Mouse (Mus musculus) kidney, embryonic 16.5 days (tissue): ENCODE data around the gene Gzme. TPM values are rescaled to one million over a fixed set of nuclear protein-coding genes. Genes with fewer than 3 reads are reported as not detected.

Experiments used
- ATAC-seq: fragments of 200-750 bp; cut with Nextera tagmentation; 2 replicates; pipeline ENCODE4 v1.8.0; 2017; ENCODE audit warnings: moderate TSS enrichment; ENCODE audit not compliant: low FRiP score, low TSS enrichment
- H3K27ac ChIP-seq: fragments of 300-500 bp; sonication (generic); 2 replicates; pipeline ENCODE4 v1.5.1; 2014; ENCODE audit warnings: low read length
- H3K27me3 ChIP-seq: fragments of 300-500 bp; sonication (generic); 2 replicates; pipeline ENCODE4 v1.6.1; 2014; ENCODE audit warnings: low read length, control low read depth, mixed read lengths; ENCODE audit not compliant: insufficient read depth
- H3K36me3 ChIP-seq: fragments of 300-500 bp; sonication (generic); 2 replicates; pipeline ENCODE4 v1.6.1; 2014; ENCODE audit warnings: low read length, control low read depth, mixed read lengths; ENCODE audit not compliant: insufficient read depth
- H3K4me1 ChIP-seq: fragments of 300-500 bp; sonication (generic); 2 replicates; pipeline ENCODE4 v1.6.1; 2014; ENCODE audit warnings: low read length, control low read depth, mixed read lengths; ENCODE audit not compliant: insufficient read depth
- H3K4me2 ChIP-seq: fragments of 300-500 bp; sonication (generic); replicated peaks from 2 replicates; pipeline ENCODE4 v1.6.1; 2014; ENCODE audit warnings: low read depth, low read length
- H3K4me3 ChIP-seq: fragments of 300-500 bp; sonication (generic); 2 replicates; pipeline ENCODE4 v1.5.1; 2014; ENCODE audit warnings: mild to moderate bottlenecking, low read length
- H3K9ac ChIP-seq: fragments of 300-500 bp; sonication (generic); replicated peaks from 2 replicates; pipeline ENCODE4 v1.6.1; 2014; ENCODE audit warnings: low read length
- H3K9me3 ChIP-seq: fragments of 300-500 bp; sonication (generic); 2 replicates; pipeline ENCODE4 v1.6.1; 2016; ENCODE audit warnings: low read length, control low read depth
- WGBS: fragments of 180-500 bp; shearing (Covaris S2); extraction: QIAGEN DNeasy Blood & Tissue Kit; methylation state at CpG from one replicate; pipeline ENCODE4 v1.1.7; 2014; 5-methylcytosine and 5-hydroxymethylcytosine counted together
- polyA plus RNA-seq: library from polyadenylated mRNA; unstranded; fragments of >200 nt; fragmentation: Nextera tagmentation; extraction: Ambion mirVana; gene quantifications from 2 replicates; pipeline ENCODE4 v1.2.1, GENCODE M21; 2015

Gene Gzme
- polyA plus RNA-seq, 1 experiment from 2014 or later: not detected

DNA sequence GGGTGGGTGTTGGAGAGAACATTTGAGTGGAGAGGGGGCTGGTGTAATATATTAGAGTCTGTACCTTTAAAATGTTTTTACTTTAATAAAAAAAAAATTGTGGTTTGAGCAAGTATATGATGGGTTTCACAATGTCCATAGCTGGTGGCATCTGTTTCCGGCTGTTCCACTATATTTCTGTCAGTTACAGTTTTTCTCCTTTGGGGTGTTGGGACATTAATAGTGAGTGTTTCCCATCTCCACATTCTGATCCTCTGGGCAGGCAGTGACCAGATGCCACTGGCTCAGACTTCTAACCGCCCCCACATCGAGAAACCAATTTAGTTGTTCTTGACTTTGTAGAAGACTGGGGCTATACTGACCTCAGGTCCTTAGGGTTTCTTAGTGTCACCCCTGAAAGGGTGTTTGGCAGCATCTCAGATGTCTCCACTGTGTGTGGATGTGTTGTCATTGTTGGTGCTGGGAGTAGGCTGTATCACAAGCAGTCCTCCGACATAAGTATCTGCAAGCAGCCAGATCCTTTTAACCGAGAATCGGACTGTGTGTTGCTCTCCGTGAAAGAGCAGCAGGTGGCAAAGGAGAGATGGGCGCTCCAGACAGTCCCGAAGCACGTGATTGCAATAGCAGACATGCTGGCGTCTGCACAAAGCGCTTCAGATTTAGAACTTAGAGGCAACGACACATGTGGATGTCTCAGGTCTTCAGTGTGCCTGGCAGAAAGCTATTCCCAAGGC is 14.8 kb downstream of the Gzme start:
- no peak overlapping the region for H3K9ac ChIP-seq
- 81% methylated on average over 13 of the region's 13 CpGs for WGBS
- H3K36me3 ChIP-seq: no peaks in the 10 kb centered on the region
- H3K4me2 ChIP-seq: no peak overlapping the region
- H3K9me3 ChIP-seq: no peaks in the 10 kb centered on the region
- H3K27ac ChIP-seq: no peak overlapping the region
- no peaks in the 10 kb centered on the region for H3K27me3 ChIP-seq
- ATAC-seq: no peak
- H3K4me3 ChIP-seq: no peak overlapping the region
- no peaks in the 10 kb centered on the region for H3K4me1 ChIP-seq

DNA sequence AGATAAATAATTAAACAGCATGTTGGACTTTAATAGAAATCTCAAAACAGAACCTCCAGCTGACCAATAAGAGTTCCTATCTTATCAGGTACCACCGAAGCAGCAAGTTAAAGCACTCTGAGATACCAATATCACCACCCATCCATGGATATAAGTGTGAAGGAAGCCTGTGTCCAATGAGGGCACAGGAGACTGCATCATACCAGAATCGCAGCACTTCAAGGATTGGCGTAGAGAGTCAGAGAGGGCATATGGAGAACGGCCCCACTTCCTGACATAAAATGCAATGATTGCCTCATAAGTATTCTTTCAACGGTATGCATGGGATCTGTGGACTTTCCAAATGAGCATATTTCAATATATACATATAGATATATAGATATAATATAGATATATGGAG is 15.4 kb downstream of the Gzme start:
- no peak for ATAC-seq
- Histone ChIP-seq H3K27ac (no peak overlapping the region), H3K4me3 (no peak overlapping the region), H3K4me2 (no peak overlapping the region), H3K4me1 (no peaks in the 10 kb centered on the region), H3K27me3 (no peaks in the 10 kb centered on the region), H3K9ac (no peak overlapping the region), H3K36me3 (no peaks in the 10 kb centered on the region), H3K9me3 (no peaks in the 10 kb centered on the region)
- 84% methylated on average over 5 of the region's 5 CpGs for WGBS

DNA sequence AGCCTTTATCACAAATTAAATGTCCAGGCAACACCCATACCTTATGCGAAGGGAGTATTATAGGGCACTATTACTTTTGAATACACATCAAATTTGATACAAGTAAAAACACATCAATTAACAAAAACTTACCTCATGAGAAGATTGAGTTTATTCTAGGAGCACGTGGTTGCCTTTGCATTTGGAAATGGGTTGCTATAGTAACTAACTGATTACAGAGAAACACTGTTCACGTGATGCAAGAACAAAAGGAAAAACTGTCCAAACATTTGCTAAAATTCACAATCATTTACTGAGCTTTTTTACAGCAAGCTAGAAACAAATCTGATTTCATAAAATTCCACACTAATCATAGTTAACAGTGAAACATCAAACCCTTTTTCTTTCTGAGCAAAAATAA is 17.0 kb downstream of the Gzme start:
- Histone ChIP-seq H3K9ac (no peak overlapping the region), H3K4me1 (no peaks in the 10 kb centered on the region), H3K9me3 (no peaks in the 10 kb centered on the region), H3K4me2 (no peak overlapping the region), H3K27me3 (no peaks in the 10 kb centered on the region), H3K4me3 (no peak overlapping the region), H3K36me3 (no peaks in the 10 kb centered on the region), H3K27ac (no peak overlapping the region)
- 86% methylated on average over 3 of the region's 3 CpGs for WGBS
- no peak for ATAC-seq

DNA sequence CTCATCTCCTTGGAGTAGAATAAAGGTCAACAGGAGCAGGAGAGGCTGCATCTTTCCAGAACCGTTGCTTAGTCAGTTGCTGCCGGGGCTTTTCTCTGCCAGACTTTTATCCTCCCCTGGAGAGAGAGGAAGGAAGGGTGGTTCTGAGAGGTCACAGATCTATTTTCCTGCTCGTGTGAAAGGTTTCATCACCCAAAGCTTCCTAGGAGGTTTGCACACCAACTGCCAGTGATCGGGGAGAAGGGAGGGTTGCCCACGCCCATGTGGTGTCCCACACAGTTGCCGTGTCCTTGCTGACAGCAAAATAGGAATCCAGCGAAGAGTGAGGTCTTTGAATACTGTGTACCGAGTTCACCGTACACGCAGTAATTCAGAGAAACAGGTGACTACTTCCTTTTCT is 18.0 kb downstream of the Gzme start, which contains the start of gene Ctsg:
Gene Ctsg (minus strand): TSS at position 189 of the 400 bp plus-strand sequence.
- Histone ChIP-seq H3K4me1 (no peaks in the 10 kb centered on the region), H3K9ac (no peak within 1 kb of the TSS), H3K36me3 (no peaks in the 10 kb centered on the region), H3K27me3 (no peaks in the 10 kb centered on the region), H3K4me2 (no peak within 1 kb of the TSS), H3K27ac (no peak within 1 kb of the TSS), H3K9me3 (no peaks in the 10 kb centered on the region), H3K4me3 (no peak within 1 kb of the TSS)
- WGBS: 69% methylated on average over 10 of the region's 10 CpGs
- ATAC-seq: no peak

DNA sequence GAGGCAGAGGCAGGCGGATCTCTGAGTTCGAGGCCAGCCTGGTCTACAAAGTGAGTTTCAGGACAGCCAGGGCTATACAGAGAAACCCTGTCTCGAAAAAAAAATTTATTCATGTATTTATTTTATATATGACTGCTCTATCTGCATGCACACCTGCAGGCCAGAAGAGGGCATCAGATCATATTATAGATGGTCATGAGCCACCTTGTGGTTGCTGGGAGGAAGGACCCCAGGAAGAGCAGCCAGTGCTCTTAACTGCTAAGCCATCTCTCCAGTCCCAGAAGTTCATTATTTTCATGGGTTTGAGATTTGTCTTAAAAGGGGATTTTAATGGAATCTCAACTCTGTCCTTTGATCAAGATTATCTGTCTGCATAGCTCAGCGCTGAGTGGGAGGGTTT is 21.5 kb downstream of the Gzme start:
- no peak for ATAC-seq
- 80% methylated on average over 4 of the region's 4 CpGs for WGBS

DNA sequence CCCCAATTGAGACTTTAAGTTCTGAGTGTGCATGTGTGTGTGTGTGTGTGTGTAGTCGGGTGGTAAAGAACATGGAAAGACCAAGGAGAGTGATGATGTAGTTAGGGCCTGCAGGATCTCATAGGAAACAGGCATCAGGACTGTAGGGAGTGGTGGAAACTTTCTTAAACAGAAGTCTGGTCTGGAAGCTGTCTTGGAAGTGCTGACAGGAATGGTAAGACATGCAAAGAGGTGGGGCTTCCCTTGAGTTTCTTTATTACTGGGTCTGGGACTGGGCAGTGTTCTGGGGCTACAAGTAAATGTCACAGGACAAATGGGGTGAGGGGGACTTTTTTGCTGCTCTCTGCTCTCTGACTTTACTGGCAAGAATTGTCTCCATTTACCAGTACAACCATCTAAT is 22.8 kb downstream of the Gzme start:
- no peaks in the 10 kb centered on the region for H3K27me3 ChIP-seq
- no peak overlapping the region for H3K9ac ChIP-seq
- H3K27ac ChIP-seq: no peak overlapping the region
- H3K4me3 ChIP-seq: no peak overlapping the region
- H3K36me3 ChIP-seq: no peaks in the 10 kb centered on the region
- ATAC-seq: no peak
- H3K4me1 ChIP-seq: no peaks in the 10 kb centered on the region
- H3K9me3 ChIP-seq: no peaks in the 10 kb centered on the region
- WGBS: 84% methylated on average over 1 of the region's 1 CpGs
- no peak overlapping the region for H3K4me2 ChIP-seq

More for the DNA sequence above, 21.5 kb downstream of the Gzme start:
- H3K9ac ChIP-seq: no peak overlapping the region
- no peaks in the 10 kb centered on the region for H3K36me3 ChIP-seq
- no peak overlapping the region for H3K4me3 ChIP-seq
- no peaks in the 10 kb centered on the region for H3K27me3 ChIP-seq
- H3K9me3 ChIP-seq: no peaks in the 10 kb centered on the region
- H3K27ac ChIP-seq: no peak overlapping the region
- H3K4me1 ChIP-seq: no peaks in the 10 kb centered on the region
- H3K4me2 ChIP-seq: no peak overlapping the region

DNA sequence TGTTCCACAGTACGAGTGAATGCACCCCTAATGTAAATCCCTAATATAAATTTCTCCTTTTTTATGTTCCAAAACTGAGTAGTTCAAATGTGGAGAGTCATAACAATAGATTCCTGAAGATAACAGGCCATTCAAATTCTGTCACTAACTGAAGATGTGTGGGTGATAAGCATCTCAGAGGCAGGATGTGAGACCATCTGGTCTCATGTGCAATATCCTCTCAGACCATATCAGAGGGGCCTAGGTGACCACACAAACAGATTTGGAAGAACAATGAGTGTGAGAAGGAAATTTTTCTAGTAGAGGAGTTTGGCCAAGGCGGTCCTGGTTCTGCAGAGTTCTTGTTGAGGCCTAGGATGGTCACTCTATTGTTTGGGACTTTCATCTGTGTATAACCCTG is 27.1 kb downstream of the Gzme start:
- Histone ChIP-seq H3K9me3 (no peaks in the 10 kb centered on the region), H3K27me3 (no peaks in the 10 kb centered on the region), H3K27ac (no peak overlapping the region), H3K36me3 (no peaks in the 10 kb centered on the region), H3K4me2 (no peak overlapping the region), H3K4me1 (no peaks in the 10 kb centered on the region), H3K4me3 (no peak overlapping the region), H3K9ac (no peak overlapping the region)
- ATAC-seq: no peak
- 69% methylated on average over 2 of the region's 2 CpGs for WGBS

DNA sequence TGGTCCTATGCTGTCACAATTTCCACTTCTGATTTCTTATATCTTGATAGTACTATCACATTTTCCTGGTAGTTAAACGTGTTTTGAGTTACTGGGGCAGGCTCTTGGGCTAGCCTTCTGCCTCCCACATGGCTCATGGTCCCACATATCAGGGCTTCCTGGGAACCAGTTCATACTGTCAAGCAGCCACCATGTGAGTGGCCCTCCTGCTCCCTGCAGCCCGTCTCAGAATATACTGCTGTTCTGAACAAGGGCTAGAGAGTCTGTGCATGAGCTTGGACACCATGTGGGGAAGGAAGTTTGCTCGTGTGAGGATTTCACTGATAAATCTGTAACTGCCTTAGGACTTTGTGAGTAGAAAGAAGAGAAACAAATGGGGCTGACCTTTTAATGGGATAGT is 33.7 kb downstream of the Gzme start:
- H3K4me1 ChIP-seq: no peaks in the 10 kb centered on the region
- H3K27ac ChIP-seq: no peak overlapping the region
- no peaks in the 10 kb centered on the region for H3K27me3 ChIP-seq
- H3K9me3 ChIP-seq: no peaks in the 10 kb centered on the region
- no peak overlapping the region for H3K4me2 ChIP-seq
- ATAC-seq: no peak
- 73% methylated on average over 3 of the region's 3 CpGs for WGBS
- no peak overlapping the region for H3K4me3 ChIP-seq
- H3K9ac ChIP-seq: no peak overlapping the region
- H3K36me3 ChIP-seq: no peaks in the 10 kb centered on the region

DNA sequence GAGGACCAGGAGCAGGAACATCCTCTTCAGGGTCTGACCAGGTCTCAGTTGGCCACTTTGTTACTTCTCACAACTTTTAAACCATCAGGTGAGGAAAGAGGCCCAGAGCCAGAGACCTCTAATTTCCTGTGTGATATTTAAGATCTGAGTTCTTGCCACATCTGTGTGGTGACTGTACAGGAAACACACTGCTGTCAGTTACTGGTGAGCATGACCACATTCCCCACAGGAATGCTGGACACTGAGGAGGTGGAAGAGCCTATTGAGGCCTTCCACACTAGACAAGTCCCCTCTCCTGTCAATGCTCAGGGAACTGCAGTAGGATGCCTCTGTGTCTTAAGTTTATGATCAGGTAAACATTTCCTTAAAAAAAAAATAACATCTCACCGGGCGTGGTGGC is 35.3 kb downstream of the Gzme start, which contains the start of gene Mcpt8:
Gene Mcpt8 (minus strand): TSS at position 107 of the 400 bp plus-strand sequence.
- Histone ChIP-seq H3K9me3 (no peaks in the 10 kb centered on the region), H3K36me3 (no peaks in the 10 kb centered on the region), H3K4me1 (no peaks in the 10 kb centered on the region), H3K27me3 (no peaks in the 10 kb centered on the region), H3K4me3 (no peak within 1 kb of the TSS), H3K4me2 (no peak within 1 kb of the TSS), H3K27ac (no peak within 1 kb of the TSS), H3K9ac (no peak within 1 kb of the TSS)
- ATAC-seq: no peak
- 95% methylated on average over 2 of the region's 2 CpGs for WGBS

DNA sequence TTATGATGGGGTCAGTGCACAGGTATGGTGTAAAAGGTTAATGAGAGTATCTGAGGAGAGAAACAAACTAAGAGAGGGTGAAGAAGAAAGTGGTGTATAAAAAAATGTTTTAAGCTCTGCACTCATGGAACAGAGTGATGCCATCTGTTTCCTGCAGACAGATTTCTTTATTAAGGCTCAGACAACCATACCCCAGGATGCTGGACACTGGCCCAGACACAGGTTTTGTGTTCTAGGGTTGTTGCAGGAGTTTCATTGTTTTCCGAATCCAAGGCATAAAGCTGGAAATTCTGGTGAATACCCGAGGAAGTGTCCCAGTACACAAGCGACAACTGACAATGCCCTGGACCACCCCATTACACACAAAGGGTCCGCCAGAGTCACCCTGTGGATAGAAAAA is 38.4 kb downstream of the Gzme start:
- no peaks in the 10 kb centered on the region for H3K36me3 ChIP-seq
- H3K4me2 ChIP-seq: no peak overlapping the region
- no peaks in the 10 kb centered on the region for H3K9me3 ChIP-seq
- no peak overlapping the region for H3K4me3 ChIP-seq
- no peak overlapping the region for H3K9ac ChIP-seq
- WGBS: 89% methylated on average over 4 of the region's 4 CpGs
- no peaks in the 10 kb centered on the region for H3K4me1 ChIP-seq
- ATAC-seq: no peak
- H3K27me3 ChIP-seq: no peaks in the 10 kb centered on the region
- no peak overlapping the region for H3K27ac ChIP-seq
